Mouse (Mus musculus): ENCODE measurements around the gene Narfl. TPM values are rescaled to one million over a fixed set of nuclear protein-coding genes. Genes with fewer than 3 reads are reported as not detected.

The Narfl gene
- polyA plus RNA-seq, 1 experiment: 31.4 TPM

- no peak overlapping the region for H3ac ChIP-seq (ENCODE audit: control insufficient read depth, insufficient read length)
- H3K36me3 ChIP-seq (ENCODE audit: control insufficient read depth, insufficient read depth): peaks cover 4% of the 10 kb centered on the region
- H3K4me2 ChIP-seq (ENCODE audit: low read depth): peak overlapping the region; percentile 97
- no peaks in the 10 kb centered on the region for H3K27me3 ChIP-seq (ENCODE audit: control insufficient read depth, insufficient read depth, insufficient read length)
- peak overlapping the region; percentile 52 for H3K4me3 ChIP-seq
- peak; percentile 37 for TF ChIP-seq POLR2AphosphoS2 (IDR thresholded peaks at IDR 0.05; ENCODE audit: insufficient read length, low read depth)
- TF ChIP-seq SRF (IDR thresholded peaks at IDR 0.05; ENCODE audit: control insufficient read depth, insufficient read length, low read depth): no peak
- H3K79me2 ChIP-seq (ENCODE audit: control insufficient read depth, insufficient read depth): no peaks in the 10 kb centered on the region
Observed at GRCm38 (mm10) chr17:25783861-25784574, 10.4 kb downstream of the Narfl start.

- Histone ChIP-seq H3K4me3 (peak within 1 kb of the TSS; percentile 52), H3ac (ENCODE audit: control insufficient read depth, insufficient read length) (peak within 1 kb of the TSS; percentile 0), H3K4me2 (ENCODE audit: low read depth) (peak within 1 kb of the TSS; percentile 97), H3K36me3 (ENCODE audit: control insufficient read depth, insufficient read depth) (peaks cover 4% of the 10 kb centered on the region), H3K79me2 (ENCODE audit: control insufficient read depth, insufficient read depth) (no peaks in the 10 kb centered on the region), H3K27me3 (ENCODE audit: control insufficient read depth, insufficient read depth, insufficient read length) (no peaks in the 10 kb centered on the region)
- TF ChIP-seq USF1 (IDR thresholded peaks at IDR 0.05; ENCODE audit: low read depth) (no peak), MYOD1 (IDR thresholded peaks at IDR 0.05; ENCODE audit: control insufficient read depth in 1 of 3, insufficient read length in 2 of 3, low read depth in 2 of 3) (no peak), E2F4 (IDR thresholded peaks at IDR 0.05; ENCODE audit: insufficient read depth) (no peak), POLR2A (IDR thresholded peaks at IDR 0.05; ENCODE audit: insufficient read length, low read depth) (peak; percentile 85), MYOG (IDR thresholded peaks at IDR 0.05; ENCODE audit: control insufficient read depth in 1 of 3, insufficient read depth in 1 of 3, insufficient read length in 2 of 3, low read depth in 2 of 3) (no peak), POLR2AphosphoS2 (IDR thresholded peaks at IDR 0.05; ENCODE audit: insufficient read length, low read depth) (peak; percentile 96)
Observed at GRCm38 (mm10) chr17:25785281-25785745, 11.7 kb downstream of the Narfl start, which contains the start of gene Haghl. Haghl (minus strand) TSS chr17:25785673.

GRCm38 (mm10) chr17:25786280-25786679 lies 12.7 kb downstream of the Narfl start, which contains the start of gene Ccdc78:
Ccdc78 (plus strand) TSS chr17:25786580.
- H3K36me3 ChIP-seq (ENCODE audit: control insufficient read depth, insufficient read depth): peaks cover 4% of the 10 kb centered on the region
- H3K27me3 ChIP-seq (ENCODE audit: control insufficient read depth, insufficient read depth, insufficient read length): no peaks in the 10 kb centered on the region
- peak within 1 kb of the TSS; percentile 97 for H3K4me2 ChIP-seq (ENCODE audit: low read depth)
- H3K4me3 ChIP-seq: peak within 1 kb of the TSS; percentile 52
- H3K79me2 ChIP-seq (ENCODE audit: control insufficient read depth, insufficient read depth): no peaks in the 10 kb centered on the region
- peak within 1 kb of the TSS; percentile 0 for H3ac ChIP-seq (ENCODE audit: control insufficient read depth, insufficient read length)
- TF ChIP-seq USF1 (IDR thresholded peaks at IDR 0.05; ENCODE audit: low read depth) (no peak), POLR2AphosphoS2 (IDR thresholded peaks at IDR 0.05; ENCODE audit: insufficient read length, low read depth) (no peak), POLR2A (IDR thresholded peaks at IDR 0.05; ENCODE audit: insufficient read length, low read depth) (no peak), SRF (IDR thresholded peaks at IDR 0.05; ENCODE audit: control insufficient read depth, insufficient read length, low read depth) (no peak), TCF3 (IDR thresholded peaks at IDR 0.05; ENCODE audit: insufficient read length, low read depth) (no peak), REST (IDR thresholded peaks at IDR 0.05; ENCODE audit: insufficient read depth, insufficient read length) (no peak), E2F4 (IDR thresholded peaks at IDR 0.05; ENCODE audit: insufficient read depth) (no peak), CEBPB (IDR thresholded peaks at IDR 0.05; ENCODE audit: insufficient read depth, poor library complexity, severe bottlenecking) (no peak), TCF12 (IDR thresholded peaks at IDR 0.05; ENCODE audit: insufficient read depth, poor library complexity, severe bottlenecking) (no peak), MYOG (IDR thresholded peaks at IDR 0.05; ENCODE audit: control insufficient read depth in 1 of 3, insufficient read depth in 1 of 3, insufficient read length in 2 of 3, low read depth in 2 of 3) (no peak), MAX (IDR thresholded peaks at IDR 0.05; ENCODE audit: low read depth) (no peak), MYOD1 (IDR thresholded peaks at IDR 0.05; ENCODE audit: control insufficient read depth in 1 of 3, insufficient read length in 2 of 3, low read depth in 2 of 3) (no peak)

- Histone ChIP-seq H3K4me2 (ENCODE audit: low read depth) (no peak overlapping the region), H3K4me3 (no peak overlapping the region), H3K27me3 (ENCODE audit: control insufficient read depth, insufficient read depth, insufficient read length) (no peaks in the 10 kb centered on the region), H3ac (ENCODE audit: control insufficient read depth, insufficient read length) (no peak overlapping the region), H3K36me3 (ENCODE audit: control insufficient read depth, insufficient read depth) (peaks cover 1% of the 10 kb centered on the region), H3K79me2 (ENCODE audit: control insufficient read depth, insufficient read depth) (no peaks in the 10 kb centered on the region)
- TF ChIP-seq POLR2AphosphoS2 (IDR thresholded peaks at IDR 0.05; ENCODE audit: insufficient read length, low read depth) (peak; percentile 58), USF1 (IDR thresholded peaks at IDR 0.05; ENCODE audit: low read depth) (no peak)
Observed at GRCm38 (mm10) chr17:25786781-25787504, 13.4 kb downstream of the Narfl start.

GRCm38 (mm10) chr17:25791320-25791842 lies 17.8 kb downstream of the Narfl start:
- H3K79me2 ChIP-seq (ENCODE audit: control insufficient read depth, insufficient read depth): no peaks in the 10 kb centered on the region
- TF ChIP-seq POLR2AphosphoS2 (IDR thresholded peaks at IDR 0.05; ENCODE audit: insufficient read length, low read depth) (peak; percentile 12), SRF (IDR thresholded peaks at IDR 0.05; ENCODE audit: control insufficient read depth, insufficient read length, low read depth) (no peak)
- H3K27me3 ChIP-seq (ENCODE audit: control insufficient read depth, insufficient read depth, insufficient read length): no peaks in the 10 kb centered on the region
- no peaks in the 10 kb centered on the region for H3K36me3 ChIP-seq (ENCODE audit: control insufficient read depth, insufficient read depth)
- peak overlapping the region; percentile 19 for H3ac ChIP-seq (ENCODE audit: control insufficient read depth, insufficient read length)
- H3K4me2 ChIP-seq (ENCODE audit: low read depth): peak overlapping the region; percentile 90
- peak overlapping the region; percentile 65 for H3K4me3 ChIP-seq

Measured in myocyte (in vitro differentiated cells).